Mouse (Mus musculus) kidney, adult 2 months (tissue): ENCODE data around the gene Ankrd39. TPM values are rescaled to one million over a fixed set of nuclear protein-coding genes. Genes with fewer than 3 reads are reported as not detected.
A peak's percentile ranks its signal among the peaks of the same experiment; 100 is the strongest.

Source experiments
- DNase-seq: peaks from one replicate; pipeline ENCODE4 v3.0.0; 2021
- H3K27ac ChIP-seq: fragments of 200-500 bp; 2 replicates; pipeline ENCODE4 v1.5.1; 2012; ENCODE audit warnings: low read depth, low read length, control low read depth, inconsistent platforms; ENCODE audit not compliant: insufficient read depth
- H3K27me3 ChIP-seq: fragments of 200-500 bp; replicated peaks from 2 replicates; pipeline ENCODE4 v1.6.1; 2012; ENCODE audit warnings: mild to moderate bottlenecking, moderate library complexity, low read length, inconsistent platforms; ENCODE audit not compliant: control insufficient read depth, insufficient read depth
- H3K36me3 ChIP-seq: fragments of 200-500 bp; 2 replicates; pipeline ENCODE4 v1.6.1; 2012; ENCODE audit warnings: mild to moderate bottlenecking, moderate library complexity, low read length, inconsistent platforms; ENCODE audit not compliant: control insufficient read depth, insufficient read depth
- H3K4me1 ChIP-seq: fragments of 200-500 bp; 2 replicates; pipeline ENCODE4 v1.6.1; 2011; ENCODE audit warnings: low read length; ENCODE audit not compliant: control insufficient read depth, insufficient read depth
- H3K4me3 ChIP-seq: fragments of 200-500 bp; 2 replicates; pipeline ENCODE4 v1.5.1; 2011; ENCODE audit warnings: mild to moderate bottlenecking, low read depth, low read length, control low read depth; ENCODE audit not compliant: insufficient read depth
- CTCF ChIP-seq: fragments of 200-500 bp; conservative IDR thresholded peaks from 2 replicates; pipeline ENCODE4 v1.5.1; 2011; ENCODE audit warnings: low read depth, mild to moderate bottlenecking, control low read depth, low read length, moderate library complexity, mixed read lengths; ENCODE audit not compliant: insufficient read depth, insufficient read length
- POLR2A ChIP-seq: fragments of 200-500 bp; IDR thresholded peaks from one replicate; pipeline ENCODE4 v1.6.1; 2011; ENCODE audit warnings: low read depth, low read length, control low read depth
- WGBS: fragments of 180-500 bp; shearing (Covaris S2); methylation state at CpG from one replicate; pipeline ENCODE4 v1.1.7; 2018; 5-methylcytosine and 5-hydroxymethylcytosine counted together
- polyA plus RNA-seq: library from polyadenylated mRNA; depleted of rRNA; stranded (reverse); fragments of >200 nt; gene quantifications from 2 replicates; pipeline ENCODE4 v1.2.3, GENCODE M21; 2012

Gene Ankrd39
- polyA plus RNA-seq, 1 experiment, result 16.8 TPM

DNA sequence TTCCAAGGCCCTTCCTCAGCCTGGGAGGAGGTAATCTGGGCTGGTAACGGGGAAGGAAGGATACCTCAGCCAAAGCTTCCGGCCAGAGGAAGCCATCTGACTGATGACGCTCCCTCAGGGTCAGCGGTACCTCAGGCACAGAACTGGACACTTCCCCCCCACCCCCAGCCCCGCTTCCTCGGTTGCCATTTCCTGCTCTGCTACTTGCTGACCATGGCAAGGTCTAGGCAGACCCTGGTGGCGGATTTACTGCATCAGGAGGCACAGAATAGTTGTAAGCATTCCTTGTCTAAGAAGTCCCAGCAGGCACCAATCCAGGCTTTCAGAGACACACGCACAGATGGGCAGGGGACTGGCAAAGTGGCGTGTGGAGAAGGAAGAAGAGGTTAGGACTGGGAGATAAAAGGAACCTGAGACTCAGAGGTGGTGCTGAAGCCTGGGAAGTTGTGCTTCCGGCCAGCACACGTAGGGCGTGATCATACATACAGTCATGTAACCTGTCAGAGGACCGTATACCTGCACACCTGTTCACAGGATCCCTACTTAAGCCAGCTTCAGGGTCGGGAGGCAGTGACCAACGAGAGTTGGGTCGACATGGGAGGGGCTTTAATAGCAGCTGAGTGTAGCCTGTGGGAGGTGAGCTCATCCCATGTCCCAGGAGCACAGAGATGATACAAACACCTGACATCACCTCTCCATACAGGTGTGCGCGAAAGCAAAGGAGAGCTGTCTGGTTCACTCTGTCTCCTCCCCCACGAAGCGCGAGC, 7.6 kb upstream of the Ankrd39 start:
- peak; percentile 78 for DNase-seq
- TF ChIP-seq POLR2A (no peak), CTCF (no peak)
- Histone ChIP-seq H3K36me3 (no peaks in the 10 kb centered on the region), H3K4me3 (peak overlapping the region; percentile 4; the same call in 1 of the 2 replicates), H3K4me1 (peaks cover 3% of the 10 kb centered on the region; the same call in 1 of the 2 replicates), H3K27me3 (no peaks in the 10 kb centered on the region), H3K27ac (peak overlapping the region; percentile 36)
- WGBS, result 57% methylated on average over 21 of the region's 21 CpGs

DNA sequence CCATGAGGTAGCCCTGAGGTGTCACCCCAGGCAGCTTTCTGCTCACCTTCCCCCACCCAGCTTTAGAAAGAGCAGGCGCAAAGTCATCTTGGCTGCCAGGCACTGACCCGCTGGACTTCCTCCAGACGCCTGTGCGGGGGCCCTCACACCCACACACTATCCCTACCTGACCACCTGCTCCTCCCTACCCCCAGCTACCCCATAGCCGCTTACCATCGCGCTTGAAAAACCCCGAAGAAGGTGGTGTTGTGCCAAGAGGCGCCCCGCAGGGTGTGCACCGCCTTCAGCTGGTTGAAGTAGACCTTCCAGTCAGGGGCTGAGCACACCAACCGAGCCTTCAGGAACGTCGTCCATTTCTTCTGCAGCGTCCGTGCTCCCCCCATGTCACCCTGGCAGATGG, 5.3 kb upstream of the Ankrd39 start:
- WGBS, result 60% methylated on average over 16 of the region's 16 CpGs

DNA sequence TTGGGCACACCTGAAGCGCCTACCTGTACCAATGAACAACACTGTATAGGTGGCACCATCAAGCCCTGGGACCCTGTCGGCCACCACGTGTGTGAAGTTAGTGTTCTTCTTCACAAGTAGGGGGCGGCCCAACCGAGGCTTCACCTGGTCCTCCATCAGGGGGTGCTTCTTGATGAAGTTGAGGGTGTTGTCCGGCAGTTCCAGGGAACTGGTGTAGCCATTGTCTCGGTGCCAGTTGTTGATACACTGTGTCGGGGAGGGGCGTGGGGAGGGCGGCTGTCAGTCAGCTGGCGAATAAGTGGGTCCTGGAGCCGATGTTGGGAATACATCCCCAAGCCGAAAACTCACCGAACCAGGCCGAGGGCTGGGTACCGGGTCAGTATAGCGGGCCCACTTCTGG, 4.7 kb upstream of the Ankrd39 start:
- no peak overlapping the region for H3K4me3 ChIP-seq
- TF ChIP-seq CTCF (no peak), POLR2A (no peak)
- no peaks in the 10 kb centered on the region for H3K36me3 ChIP-seq
- no peak overlapping the region for H3K27ac ChIP-seq
- WGBS, result 81% methylated on average over 17 of the region's 17 CpGs
- no peak for DNase-seq
- no peaks in the 10 kb centered on the region for H3K4me1 ChIP-seq
- H3K27me3 ChIP-seq, result no peaks in the 10 kb centered on the region

More for the DNA sequence above, 5.3 kb upstream of the Ankrd39 start:
- Histone ChIP-seq H3K27ac (no peak overlapping the region), H3K27me3 (no peaks in the 10 kb centered on the region), H3K36me3 (no peaks in the 10 kb centered on the region), H3K4me3 (no peak overlapping the region), H3K4me1 (no peaks in the 10 kb centered on the region)
- TF ChIP-seq CTCF (no peak), POLR2A (no peak)
- DNase-seq, result no peak

DNA sequence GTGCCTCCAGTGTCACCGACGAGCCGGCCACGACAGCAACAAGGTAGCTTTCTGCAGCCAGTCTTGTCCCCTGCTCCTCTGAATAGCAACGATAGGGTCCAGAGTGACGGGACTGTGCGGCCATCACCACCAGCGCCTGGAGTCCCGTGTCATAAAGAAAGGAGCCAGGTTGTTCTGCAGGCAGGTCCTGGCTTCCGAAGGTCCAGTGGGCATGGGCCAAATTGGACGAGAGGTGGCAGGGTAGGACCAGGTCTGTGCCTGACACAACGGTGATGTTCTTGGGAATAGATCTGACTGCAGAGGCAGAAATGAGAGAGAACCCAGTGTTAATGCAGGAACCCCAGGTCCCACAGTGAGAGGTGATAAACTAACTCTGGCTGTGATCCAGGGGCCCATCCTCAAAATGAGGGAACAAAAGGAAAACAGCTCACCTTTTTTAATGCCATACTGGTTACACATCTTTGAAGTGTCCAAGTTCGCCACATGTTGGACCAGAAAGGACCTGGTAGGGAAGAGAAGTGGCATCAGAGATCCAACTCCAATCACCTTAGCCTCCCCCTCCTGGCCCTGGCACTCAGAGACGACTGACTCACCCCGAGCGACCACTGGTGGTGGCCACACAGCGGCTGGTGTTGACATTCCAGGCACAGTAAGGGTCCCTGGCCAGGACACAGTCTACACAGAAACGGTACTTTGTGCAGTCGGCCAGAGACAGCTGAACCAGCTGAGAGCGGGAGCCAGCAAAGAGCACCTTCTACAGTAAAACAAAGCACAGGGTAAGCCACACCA, 3.0 kb upstream of the Ankrd39 start:
- 74% methylated on average over 20 of the region's 20 CpGs for WGBS
- H3K4me3 ChIP-seq, result no peak overlapping the region
- no peak overlapping the region for H3K27ac ChIP-seq
- no peaks in the 10 kb centered on the region for H3K36me3 ChIP-seq
- TF ChIP-seq CTCF (no peak; the same call in 1 of the 2 replicates), POLR2A (no peak)
- H3K4me1 ChIP-seq, result peaks cover 3% of the 10 kb centered on the region; the same call in 1 of the 2 replicates
- DNase-seq, result no peak
- no peaks in the 10 kb centered on the region for H3K27me3 ChIP-seq

DNA sequence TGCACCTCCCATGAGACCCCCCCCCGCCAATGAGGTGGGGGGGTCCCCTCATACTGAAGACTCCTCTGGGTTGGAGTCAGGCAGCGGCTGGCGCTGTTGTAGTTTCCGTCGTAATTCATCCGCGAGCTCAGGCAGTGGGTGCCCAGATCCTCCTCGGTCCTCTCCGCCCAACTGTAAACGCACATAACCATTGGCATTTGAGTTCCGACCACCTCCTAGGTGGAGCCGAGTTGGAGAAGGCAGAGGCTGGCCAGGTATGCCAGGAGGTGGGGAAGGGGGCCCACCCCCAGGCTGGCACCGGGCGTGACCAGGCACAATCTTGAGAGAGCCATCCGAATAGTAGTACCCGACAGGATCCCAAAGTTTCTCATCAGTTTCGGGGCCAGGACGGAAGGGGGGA, 2.2 kb upstream of the Ankrd39 start:
- H3K36me3 ChIP-seq, result no peaks in the 10 kb centered on the region
- H3K4me3 ChIP-seq, result no peak overlapping the region
- DNase-seq, result no peak
- H3K27ac ChIP-seq, result no peak overlapping the region
- peaks cover 3% of the 10 kb centered on the region; the same call in 1 of the 2 replicates for H3K4me1 ChIP-seq
- TF ChIP-seq POLR2A, result no peak
- TF ChIP-seq CTCF, result no peak
- no peaks in the 10 kb centered on the region for H3K27me3 ChIP-seq
- 66% methylated on average over 18 of the region's 18 CpGs for WGBS

DNA sequence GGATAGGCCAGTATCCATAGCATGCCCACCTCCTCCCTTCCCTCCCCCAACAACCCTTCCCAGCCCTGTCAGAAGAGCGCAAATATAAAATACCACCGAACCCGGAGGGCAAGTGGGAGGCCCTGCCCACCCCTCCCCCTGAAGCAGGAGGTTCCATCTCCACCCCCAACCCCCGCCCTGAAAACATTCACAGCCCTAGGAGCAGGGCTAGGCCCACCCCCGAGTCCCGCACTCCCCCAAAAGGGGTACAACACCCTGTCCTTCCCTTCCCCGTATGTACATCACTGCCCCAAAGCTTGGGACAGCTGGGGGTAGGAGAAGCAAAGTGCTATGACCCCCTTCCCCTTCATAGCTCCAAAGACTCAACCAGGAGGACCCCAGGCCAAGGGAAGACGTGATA, 1.5 kb upstream of the Ankrd39 start:
- H3K4me1 ChIP-seq, result peaks cover 5% of the 10 kb centered on the region; the same call in 1 of the 2 replicates
- no peak overlapping the region for H3K4me3 ChIP-seq
- WGBS, result 65% methylated on average over 8 of the region's 8 CpGs
- no peak overlapping the region for H3K27ac ChIP-seq
- H3K36me3 ChIP-seq, result no peaks in the 10 kb centered on the region
- DNase-seq, result no peak
- TF ChIP-seq POLR2A (no peak), CTCF (no peak)
- no peaks in the 10 kb centered on the region for H3K27me3 ChIP-seq
